Mouse (Mus musculus): ENCODE results near the gene Ccdc186. TPM values are rescaled to one million over a fixed set of nuclear protein-coding genes. Genes with fewer than 3 reads are reported as not detected.

Gene Ccdc186
- polyA plus RNA-seq (2014; fragmentation: Nextera tagmentation; extraction: Ambion mirVana), result 25.0 and 25.4 TPM in 2 replicates

DNA sequence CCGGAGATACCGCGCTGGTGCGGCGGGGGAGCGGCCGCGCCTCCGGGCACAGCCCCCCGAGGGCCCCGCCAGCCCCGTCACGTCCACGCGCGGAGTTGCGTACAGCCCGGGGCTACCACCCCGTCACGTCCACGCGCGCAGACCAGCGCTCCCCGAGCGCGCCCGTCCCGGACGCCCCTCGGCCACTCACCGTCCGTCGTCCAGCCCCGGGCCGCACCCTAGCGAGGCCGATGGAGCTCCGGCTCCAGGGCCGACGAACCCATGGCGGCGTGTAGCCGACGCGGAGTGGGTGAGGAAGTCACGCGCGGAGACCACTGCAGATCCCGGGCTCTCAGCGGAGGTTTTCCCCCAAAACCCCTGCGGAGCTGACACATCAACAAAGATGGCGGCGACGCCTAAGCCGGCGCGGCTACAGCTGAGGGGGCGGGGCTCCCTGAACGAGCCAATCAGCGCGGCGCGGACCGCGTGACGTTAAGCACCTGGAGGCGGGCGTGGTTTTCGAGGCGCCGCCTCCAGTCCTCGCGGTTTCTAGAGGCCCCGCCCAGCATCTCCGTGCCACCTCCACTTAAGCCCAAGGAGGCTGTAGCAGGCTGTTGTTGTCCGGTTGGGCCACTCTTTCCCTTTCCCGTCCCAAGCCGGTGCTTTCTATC is at the start of gene Ccdc186:
Gene Ccdc186, minus strand, starts transcription at position 393 of the 650 bp plus-strand sequence.
- peak; percentile 97 for ATAC-seq (ENCODE audit: low read depth)
- H3K36me3 ChIP-seq (ENCODE audit: control insufficient read depth, insufficient read depth, low read length), result no peaks in the 10 kb centered on the region
- peaks cover 21% of the 10 kb centered on the region for H3K4me1 ChIP-seq (ENCODE audit: control insufficient read depth, insufficient read depth, low read length)
- WGBS, result under 1% methylated on average over 77 of the region's 79 CpGs
- peak within 1 kb of the TSS; percentile 92 for H3K27ac ChIP-seq (ENCODE audit: low read depth, low read length)
- peak within 1 kb of the TSS; percentile 69 for H3K4me2 ChIP-seq (ENCODE audit: low read depth, low read length)
- peak within 1 kb of the TSS; percentile 97 for H3K4me3 ChIP-seq (ENCODE audit: low read depth, low read length)
- peak within 1 kb of the TSS; percentile 97 for H3K9ac ChIP-seq (replicated peaks; ENCODE audit: low read depth, low read length)
- H3K9me3 ChIP-seq (ENCODE audit: control insufficient read depth, low read length), result no peaks in the 10 kb centered on the region
- no peaks in the 10 kb centered on the region for H3K27me3 ChIP-seq (ENCODE audit: control insufficient read depth, insufficient read depth, low read length)

DNA sequence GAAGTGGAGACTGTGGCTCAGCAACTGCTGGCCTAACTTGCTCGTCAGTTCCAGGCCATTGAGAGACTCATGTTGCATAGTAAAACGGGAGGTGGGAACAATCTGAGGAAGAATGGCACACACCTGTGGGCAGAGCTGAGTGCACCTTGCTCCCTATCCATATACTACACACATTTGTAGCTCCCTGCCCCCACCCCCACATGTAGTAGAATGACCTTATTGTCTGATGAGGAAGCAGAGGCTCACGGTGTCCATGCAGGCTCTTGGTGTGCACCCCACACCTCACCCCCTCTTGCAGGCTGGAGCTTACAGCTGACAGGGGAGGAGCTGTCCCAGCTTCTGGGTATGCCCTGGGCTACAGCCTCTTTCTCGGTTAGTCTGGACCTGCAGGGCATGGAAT is 45.7 kb upstream of the Ccdc186 start:
- H3K9me3 ChIP-seq (ENCODE audit: control insufficient read depth, low read length), result no peaks in the 10 kb centered on the region
- H3K27me3 ChIP-seq (ENCODE audit: control insufficient read depth, insufficient read depth, low read length), result peaks cover 8% of the 10 kb centered on the region; the same call in 1 of the 2 replicates
- ATAC-seq (ENCODE audit: low read depth), result no peak
- no peaks in the 10 kb centered on the region for H3K36me3 ChIP-seq (ENCODE audit: control insufficient read depth, insufficient read depth, low read length)
- no peak overlapping the region for H3K4me3 ChIP-seq (ENCODE audit: low read depth, low read length)
- H3K27ac ChIP-seq (ENCODE audit: low read depth, low read length), result no peak overlapping the region
- H3K4me2 ChIP-seq (ENCODE audit: low read depth, low read length), result no peak overlapping the region
- WGBS, result 64% methylated on average over 4 of the region's 4 CpGs
- no peak overlapping the region for H3K9ac ChIP-seq (replicated peaks; ENCODE audit: low read depth, low read length)
- H3K4me1 ChIP-seq (ENCODE audit: control insufficient read depth, insufficient read depth, low read length), result no peaks in the 10 kb centered on the region

DNA sequence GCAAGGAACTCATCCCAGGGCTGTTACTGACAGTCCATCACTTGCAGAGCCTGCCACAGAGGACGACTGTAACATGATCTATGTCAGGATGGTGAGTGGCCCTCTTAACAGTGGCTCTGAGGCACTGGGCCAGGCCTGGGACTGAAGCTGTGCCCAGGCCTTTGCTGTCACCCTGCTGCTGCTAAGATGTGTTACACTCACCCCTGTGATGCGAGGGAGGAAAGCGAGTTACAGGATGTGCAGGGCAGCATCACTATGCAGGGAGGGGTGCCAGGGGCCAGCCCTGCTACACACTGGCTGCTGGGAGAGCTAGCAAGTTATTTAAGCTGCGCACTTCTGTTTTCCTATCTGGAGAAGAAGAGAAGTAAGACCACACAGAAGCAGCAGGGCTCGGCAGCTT is 34.5 kb upstream of the Ccdc186 start:
- no peak for ATAC-seq (ENCODE audit: low read depth)
- Histone ChIP-seq H3K9ac (replicated peaks; ENCODE audit: low read depth, low read length) (no peak overlapping the region), H3K9me3 (ENCODE audit: control insufficient read depth, low read length) (no peaks in the 10 kb centered on the region), H3K4me2 (ENCODE audit: low read depth, low read length) (no peak overlapping the region), H3K27me3 (ENCODE audit: control insufficient read depth, insufficient read depth, low read length) (no peaks in the 10 kb centered on the region), H3K4me1 (ENCODE audit: control insufficient read depth, insufficient read depth, low read length) (no peaks in the 10 kb centered on the region), H3K27ac (ENCODE audit: low read depth, low read length) (no peak overlapping the region), H3K36me3 (ENCODE audit: control insufficient read depth, insufficient read depth, low read length) (no peaks in the 10 kb centered on the region), H3K4me3 (ENCODE audit: low read depth, low read length) (no peak overlapping the region)
- WGBS, result 65% methylated on average over 5 of the region's 5 CpGs

DNA sequence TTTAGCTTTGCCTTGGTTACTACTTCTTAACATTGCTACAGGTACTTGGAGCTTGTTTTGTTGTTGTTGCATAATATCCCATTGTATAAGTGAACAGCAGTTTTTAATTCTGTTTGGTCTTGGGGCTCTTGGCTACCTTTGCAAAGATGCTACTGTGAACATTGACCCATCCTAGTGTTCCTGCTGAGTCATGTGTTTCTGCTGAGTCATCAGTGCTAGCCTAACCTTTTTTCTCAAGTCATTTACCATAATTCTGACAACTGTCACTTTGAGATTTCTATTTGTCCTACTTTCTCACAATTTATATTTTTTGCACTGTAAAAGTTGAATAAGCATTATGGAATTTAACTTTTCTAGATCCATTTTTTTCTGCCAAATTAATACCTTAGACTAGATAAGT is 30.6 kb upstream of the Ccdc186 start:
- H3K27ac ChIP-seq (ENCODE audit: low read depth, low read length), result no peak overlapping the region
- H3K4me1 ChIP-seq (ENCODE audit: control insufficient read depth, insufficient read depth, low read length), result no peaks in the 10 kb centered on the region
- H3K4me2 ChIP-seq (ENCODE audit: low read depth, low read length), result no peak overlapping the region
- no peaks in the 10 kb centered on the region for H3K36me3 ChIP-seq (ENCODE audit: control insufficient read depth, insufficient read depth, low read length)
- ATAC-seq (ENCODE audit: low read depth), result no peak
- no peak overlapping the region for H3K4me3 ChIP-seq (ENCODE audit: low read depth, low read length)
- H3K9ac ChIP-seq (replicated peaks; ENCODE audit: low read depth, low read length), result no peak overlapping the region
- H3K9me3 ChIP-seq (ENCODE audit: control insufficient read depth, low read length), result no peaks in the 10 kb centered on the region
- no peaks in the 10 kb centered on the region for H3K27me3 ChIP-seq (ENCODE audit: control insufficient read depth, insufficient read depth, low read length)

DNA sequence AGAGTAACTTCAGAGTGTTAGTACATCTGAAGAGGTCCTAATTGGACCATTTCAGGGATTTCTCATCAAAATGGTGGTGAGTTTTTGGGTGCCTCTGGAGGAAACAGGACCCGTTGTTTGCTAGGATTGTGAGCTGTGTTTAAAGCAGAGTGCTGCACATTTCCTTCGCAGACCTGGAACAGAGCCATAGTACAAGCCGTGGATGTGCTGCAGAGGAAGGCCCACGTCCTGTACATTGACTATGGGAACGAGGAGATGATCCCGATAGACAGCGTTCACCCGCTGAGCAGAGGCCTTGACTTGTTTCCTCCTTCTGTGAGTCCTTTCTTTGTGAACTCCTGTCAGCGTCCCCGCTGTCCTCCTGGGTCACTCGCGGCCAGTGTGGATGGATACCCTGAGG is 21.0 kb upstream of the Ccdc186 start:
- H3K36me3 ChIP-seq (ENCODE audit: control insufficient read depth, insufficient read depth, low read length), result no peaks in the 10 kb centered on the region
- no peaks in the 10 kb centered on the region; the same call in 1 of the 2 replicates for H3K4me1 ChIP-seq (ENCODE audit: control insufficient read depth, insufficient read depth, low read length)
- whole genome bisulfite sequencing, result 79% methylated on average over 12 of the region's 12 CpGs
- H3K27ac ChIP-seq (ENCODE audit: low read depth, low read length), result no peak overlapping the region
- H3K27me3 ChIP-seq (ENCODE audit: control insufficient read depth, insufficient read depth, low read length), result no peaks in the 10 kb centered on the region
- H3K9me3 ChIP-seq (ENCODE audit: control insufficient read depth, low read length), result no peaks in the 10 kb centered on the region
- no peak overlapping the region for H3K4me2 ChIP-seq (ENCODE audit: low read depth, low read length)
- no peak overlapping the region for H3K9ac ChIP-seq (replicated peaks; ENCODE audit: low read depth, low read length)
- H3K4me3 ChIP-seq (ENCODE audit: low read depth, low read length), result no peak overlapping the region
- ATAC-seq (ENCODE audit: low read depth), result no peak

DNA sequence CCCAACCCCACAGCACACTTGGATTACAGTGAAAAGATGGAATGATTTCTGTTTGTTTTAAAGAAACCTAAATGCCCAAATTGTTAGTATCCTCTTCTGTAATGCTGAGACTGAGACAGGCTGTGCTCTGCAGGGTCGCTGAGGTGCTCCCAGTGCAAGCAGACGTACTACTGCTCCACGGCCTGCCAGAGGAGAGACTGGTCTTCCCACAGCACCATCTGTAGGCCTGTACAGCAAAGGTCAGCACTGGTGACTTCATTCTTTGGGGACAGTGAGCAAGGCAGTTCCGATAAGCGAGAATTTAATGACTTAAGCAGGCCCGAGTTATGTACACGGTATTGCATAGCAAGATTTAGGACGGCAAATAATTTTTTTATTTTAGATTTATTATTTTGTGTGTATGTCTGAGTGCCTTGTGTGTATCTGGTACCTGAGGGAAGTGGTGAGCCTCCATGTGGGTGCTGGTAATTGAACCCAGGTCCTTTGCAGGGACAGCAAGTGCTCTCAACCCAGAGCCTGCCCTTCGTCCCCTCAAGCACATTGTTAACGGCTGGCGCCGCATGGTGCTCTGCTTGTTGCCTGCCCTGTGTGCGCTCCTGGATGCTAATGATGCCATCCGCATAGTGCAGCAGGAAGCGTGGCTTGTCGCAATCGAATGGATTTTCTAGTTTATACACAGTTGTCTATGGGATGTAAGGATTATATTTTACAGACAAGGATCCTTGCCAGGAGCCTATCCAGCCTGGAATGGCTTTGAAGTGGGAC is 17.1 kb upstream of the Ccdc186 start:
- H3K27me3 ChIP-seq (ENCODE audit: control insufficient read depth, insufficient read depth, low read length), result no peaks in the 10 kb centered on the region
- H3K4me2 ChIP-seq (ENCODE audit: low read depth, low read length), result no peak overlapping the region
- no peak for ATAC-seq (ENCODE audit: low read depth)
- no peak overlapping the region for H3K27ac ChIP-seq (ENCODE audit: low read depth, low read length)
- no peaks in the 10 kb centered on the region; the same call in 1 of the 2 replicates for H3K4me1 ChIP-seq (ENCODE audit: control insufficient read depth, insufficient read depth, low read length)
- H3K36me3 ChIP-seq (ENCODE audit: control insufficient read depth, insufficient read depth, low read length), result no peaks in the 10 kb centered on the region
- no peak overlapping the region for H3K9ac ChIP-seq (replicated peaks; ENCODE audit: low read depth, low read length)
- 71% methylated on average over 17 of the region's 17 CpGs for WGBS
- no peaks in the 10 kb centered on the region for H3K9me3 ChIP-seq (ENCODE audit: control insufficient read depth, low read length)
- H3K4me3 ChIP-seq (ENCODE audit: low read depth, low read length), result no peak overlapping the region

DNA sequence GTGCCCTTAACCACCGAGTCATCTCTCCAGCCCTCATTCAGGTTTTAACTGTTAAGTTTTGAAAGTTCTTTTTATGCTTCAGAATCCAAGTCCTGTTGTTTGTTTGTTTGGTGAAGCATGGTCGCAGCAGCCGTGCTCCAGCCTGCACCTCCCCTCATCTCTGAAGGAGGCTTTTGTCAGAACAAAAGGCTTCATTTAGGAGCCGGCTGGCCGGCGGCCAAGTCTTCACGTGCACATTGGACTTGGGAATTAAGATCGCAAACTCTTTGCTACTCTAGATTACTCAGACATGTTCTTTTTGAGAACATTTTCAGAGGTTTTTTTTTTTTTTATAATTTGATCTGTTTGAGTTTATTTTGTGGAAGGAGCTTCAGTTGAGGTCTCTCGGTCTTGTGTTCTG is 13.3 kb upstream of the Ccdc186 start:
- ATAC-seq (ENCODE audit: low read depth), result no peak
- Histone ChIP-seq H3K9ac (replicated peaks; ENCODE audit: low read depth, low read length) (no peak overlapping the region), H3K4me1 (ENCODE audit: control insufficient read depth, insufficient read depth, low read length) (no peaks in the 10 kb centered on the region; the same call in 1 of the 2 replicates), H3K4me3 (ENCODE audit: low read depth, low read length) (no peak overlapping the region), H3K4me2 (ENCODE audit: low read depth, low read length) (no peak overlapping the region), H3K27ac (ENCODE audit: low read depth, low read length) (no peak overlapping the region), H3K27me3 (ENCODE audit: control insufficient read depth, insufficient read depth, low read length) (no peaks in the 10 kb centered on the region), H3K36me3 (ENCODE audit: control insufficient read depth, insufficient read depth, low read length) (no peaks in the 10 kb centered on the region), H3K9me3 (ENCODE audit: control insufficient read depth, low read length) (no peaks in the 10 kb centered on the region)
- WGBS, result 42% methylated on average over 9 of the region's 9 CpGs

DNA sequence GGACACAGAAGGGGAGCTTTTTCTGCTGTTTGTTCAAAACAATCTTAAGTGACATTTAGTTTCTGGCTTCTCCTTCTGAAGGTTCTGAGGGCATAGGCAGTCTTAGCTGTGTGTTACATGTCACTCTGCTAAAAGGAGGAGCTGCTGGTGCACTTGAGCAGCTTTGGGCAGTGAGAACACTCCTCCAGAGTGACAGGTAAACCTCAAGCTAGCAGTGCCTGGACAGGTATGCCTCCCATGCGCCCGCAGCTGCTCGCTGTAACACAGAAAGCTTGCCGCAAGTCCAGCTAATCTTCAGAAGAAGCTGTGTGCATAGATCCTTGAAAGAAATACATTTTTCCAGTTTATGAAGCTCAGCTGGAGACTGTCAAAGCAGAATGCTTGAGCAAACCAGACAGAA is 8.2 kb upstream of the Ccdc186 start:
- ATAC-seq (ENCODE audit: low read depth), result no peak
- Histone ChIP-seq H3K27ac (ENCODE audit: low read depth, low read length) (no peak overlapping the region), H3K9me3 (ENCODE audit: control insufficient read depth, low read length) (no peaks in the 10 kb centered on the region), H3K4me1 (ENCODE audit: control insufficient read depth, insufficient read depth, low read length) (no peaks in the 10 kb centered on the region), H3K4me2 (ENCODE audit: low read depth, low read length) (no peak overlapping the region), H3K4me3 (ENCODE audit: low read depth, low read length) (no peak overlapping the region), H3K36me3 (ENCODE audit: control insufficient read depth, insufficient read depth, low read length) (no peaks in the 10 kb centered on the region), H3K9ac (replicated peaks; ENCODE audit: low read depth, low read length) (no peak overlapping the region), H3K27me3 (ENCODE audit: control insufficient read depth, insufficient read depth, low read length) (no peaks in the 10 kb centered on the region)
- WGBS, result 94% methylated on average over 4 of the region's 4 CpGs

DNA sequence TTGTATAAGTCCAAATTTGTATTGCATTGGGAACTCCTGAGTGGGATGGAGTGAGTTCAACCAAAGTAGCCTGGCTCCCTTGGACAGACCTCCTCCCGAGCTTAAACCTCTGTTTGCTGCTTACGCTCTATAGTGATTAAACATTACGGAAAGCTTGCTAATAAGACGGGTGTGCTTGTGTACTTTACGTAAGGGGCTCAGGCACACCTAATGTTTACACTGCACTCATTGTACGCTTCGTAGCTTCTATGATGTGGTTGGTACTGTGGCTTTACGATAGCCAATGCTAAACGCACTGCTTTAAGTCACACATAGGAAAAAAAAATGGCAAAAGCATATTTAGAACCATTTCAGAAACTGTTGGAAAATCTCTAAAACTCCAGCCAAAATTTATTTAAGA is 7.3 kb upstream of the Ccdc186 start:
- ATAC-seq (ENCODE audit: low read depth), result no peak

More for the DNA sequence above, 7.3 kb upstream of the Ccdc186 start:
- H3K4me1 ChIP-seq (ENCODE audit: control insufficient read depth, insufficient read depth, low read length), result no peaks in the 10 kb centered on the region
- H3K27me3 ChIP-seq (ENCODE audit: control insufficient read depth, insufficient read depth, low read length), result no peaks in the 10 kb centered on the region
- H3K36me3 ChIP-seq (ENCODE audit: control insufficient read depth, insufficient read depth, low read length), result no peaks in the 10 kb centered on the region
- H3K4me2 ChIP-seq (ENCODE audit: low read depth, low read length), result no peak overlapping the region
- no peak overlapping the region for H3K27ac ChIP-seq (ENCODE audit: low read depth, low read length)
- no peak overlapping the region for H3K4me3 ChIP-seq (ENCODE audit: low read depth, low read length)
- 91% methylated on average over 9 of the region's 9 CpGs for whole genome bisulfite sequencing
- no peak overlapping the region for H3K9ac ChIP-seq (replicated peaks; ENCODE audit: low read depth, low read length)
- H3K9me3 ChIP-seq (ENCODE audit: control insufficient read depth, low read length), result no peaks in the 10 kb centered on the region

Data from neural tube, embryonic 14.5 days (tissue).